Mouse (Mus musculus): ENCODE measurements at regions not wholly inside any gene's neighbourhood (a gene's known extent, or its start where the extent isn't known, plus 50 kb on each side); places are given as distances from the start of the nearest gene placed in this dataset.

GRCm38 (mm10) chr8:103884873-103885780 lies 216.3 kb upstream of the Cdh5 start:
- TF ChIP-seq POLR2A (IDR thresholded peaks at IDR 0.05; ENCODE audit: extremely low read depth, insufficient read depth, low read length) (no peak), CTCF (IDR thresholded peaks at IDR 0.05; ENCODE audit: extremely low read depth, insufficient read depth, low read length) (no peak)
